Mouse (Mus musculus): ENCODE data around the gene Ccnd3. TPM values are rescaled to one million over a fixed set of nuclear protein-coding genes. Genes with fewer than 3 reads are reported as not detected.

Ccnd3 gene
- polyA plus RNA-seq, 1 experiment from 2014 or later, result 60.6 TPM

DNA sequence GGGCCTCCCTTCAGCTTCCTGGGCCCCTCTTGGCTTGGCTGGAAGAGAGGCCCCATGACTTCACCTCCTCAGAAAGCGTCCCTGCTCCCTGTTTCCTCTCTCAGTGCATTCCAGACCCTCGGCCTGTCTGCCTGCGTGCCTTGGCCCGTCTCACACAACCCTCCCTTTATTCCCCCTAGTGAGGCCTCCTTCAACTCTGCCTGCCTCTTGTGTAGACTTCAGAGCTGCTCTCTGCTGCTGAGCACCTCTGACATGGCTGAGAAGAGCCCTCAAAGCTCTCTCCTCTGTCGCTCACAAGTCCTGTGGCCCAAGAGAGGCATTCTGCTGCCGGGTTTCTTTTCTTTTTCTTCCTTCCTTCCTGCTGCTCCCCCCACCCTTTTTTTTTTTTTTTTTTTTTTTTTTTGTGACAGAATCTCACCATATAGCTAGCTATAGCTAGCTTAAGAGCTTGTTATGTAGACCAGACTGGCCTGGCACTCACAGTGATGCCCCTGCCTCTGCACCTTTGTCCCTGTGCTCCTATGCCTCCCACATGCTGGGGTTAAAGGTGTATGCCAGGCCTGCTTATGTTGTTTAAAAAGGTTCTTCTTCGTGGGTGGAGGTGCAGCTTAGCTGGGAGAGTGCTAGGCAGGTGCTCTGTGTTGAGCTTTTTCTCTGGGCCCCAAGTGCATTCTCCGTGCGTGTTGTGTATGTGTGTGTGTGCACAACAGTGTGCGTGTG, 22.9 kb downstream of the Ccnd3 start:
- ATAC-seq (no peak; the same call in 1 of the 2 replicates), DNase-seq (ENCODE audit: low spot score) (peak; percentile 28)
- Histone ChIP-seq H3K4me2 (ENCODE audit: low read length) (no peak overlapping the region), H3K36me3 (ENCODE audit: control insufficient read depth, insufficient read depth, low read length) (no peaks in the 10 kb centered on the region), H3K4me3 (ENCODE audit: low read depth, low read length) (no peak overlapping the region), H3K9me3 (replicated peaks; ENCODE audit: control insufficient read depth, low read length) (no peaks in the 10 kb centered on the region), H3K27ac (ENCODE audit: low read depth, low read length) (peak overlapping the region; percentile 46), H3K9ac (ENCODE audit: low read length) (no peak overlapping the region), H3K4me1 (ENCODE audit: control insufficient read depth, insufficient read depth, low read length) (no peaks in the 10 kb centered on the region), H3K27me3 (replicated peaks; ENCODE audit: control insufficient read depth, insufficient read depth, low read length) (no peaks in the 10 kb centered on the region)
- WGBS, result 52% methylated on average over 10 of the region's 10 CpGs

DNA sequence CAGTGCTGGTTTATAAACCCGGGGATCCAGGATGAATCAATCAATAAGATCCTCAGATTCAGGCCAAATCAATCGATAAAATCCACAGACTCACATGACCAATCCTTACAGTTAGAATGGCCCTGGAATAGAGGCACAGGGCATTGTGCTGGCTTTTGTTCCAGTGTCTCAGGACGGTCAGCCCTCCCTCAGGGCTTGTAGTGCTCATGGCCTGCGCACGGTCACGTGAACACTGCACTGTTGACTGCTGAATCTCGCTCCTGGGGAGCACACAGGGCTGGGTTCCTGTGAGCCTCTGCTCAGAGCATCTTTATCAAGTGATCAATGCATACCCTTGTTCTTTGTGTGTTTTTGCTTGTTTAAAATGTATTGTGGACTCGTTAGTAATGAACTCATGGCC, 24.1 kb downstream of the Ccnd3 start:
- Histone ChIP-seq H3K4me2 (ENCODE audit: low read length) (no peak overlapping the region), H3K36me3 (ENCODE audit: control insufficient read depth, insufficient read depth, low read length) (no peaks in the 10 kb centered on the region), H3K4me1 (ENCODE audit: control insufficient read depth, insufficient read depth, low read length) (no peaks in the 10 kb centered on the region), H3K9me3 (replicated peaks; ENCODE audit: control insufficient read depth, low read length) (no peaks in the 10 kb centered on the region), H3K9ac (ENCODE audit: low read length) (no peak overlapping the region), H3K27ac (ENCODE audit: low read depth, low read length) (no peak overlapping the region), H3K4me3 (ENCODE audit: low read depth, low read length) (no peak overlapping the region), H3K27me3 (replicated peaks; ENCODE audit: control insufficient read depth, insufficient read depth, low read length) (no peaks in the 10 kb centered on the region)
- 37% methylated on average over 8 of the region's 8 CpGs for whole genome bisulfite sequencing
- ATAC-seq (no peak), DNase-seq (ENCODE audit: low spot score) (no peak)

DNA sequence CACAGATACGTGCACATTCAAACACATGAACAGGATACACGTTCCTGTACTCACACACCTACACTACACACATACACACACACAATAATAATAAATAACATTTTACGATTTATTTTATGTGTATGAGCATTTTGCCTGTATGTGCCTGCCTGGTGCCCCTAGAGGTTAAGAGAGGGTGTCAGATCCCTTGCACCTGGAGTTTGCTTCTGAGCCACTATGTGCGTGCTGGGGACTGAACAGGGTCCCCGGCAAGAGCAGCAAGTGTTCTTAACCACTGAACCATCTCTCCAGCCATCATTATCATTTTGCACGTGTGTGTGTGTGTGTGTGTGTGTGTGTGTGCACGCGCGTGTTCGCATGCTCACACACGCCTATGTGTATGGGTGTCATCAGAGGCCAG, 24.7 kb downstream of the Ccnd3 start:
- Histone ChIP-seq H3K4me2 (ENCODE audit: low read length) (no peak overlapping the region), H3K9me3 (replicated peaks; ENCODE audit: control insufficient read depth, low read length) (no peaks in the 10 kb centered on the region), H3K4me3 (ENCODE audit: low read depth, low read length) (no peak overlapping the region), H3K9ac (ENCODE audit: low read length) (no peak overlapping the region), H3K27me3 (replicated peaks; ENCODE audit: control insufficient read depth, insufficient read depth, low read length) (no peaks in the 10 kb centered on the region), H3K4me1 (ENCODE audit: control insufficient read depth, insufficient read depth, low read length) (no peaks in the 10 kb centered on the region), H3K36me3 (ENCODE audit: control insufficient read depth, insufficient read depth, low read length) (no peaks in the 10 kb centered on the region), H3K27ac (ENCODE audit: low read depth, low read length) (no peak overlapping the region)
- ATAC-seq, result no peak
- WGBS, result 92% methylated on average over 11 of the region's 11 CpGs
- DNase-seq (ENCODE audit: low spot score), result no peak

DNA sequence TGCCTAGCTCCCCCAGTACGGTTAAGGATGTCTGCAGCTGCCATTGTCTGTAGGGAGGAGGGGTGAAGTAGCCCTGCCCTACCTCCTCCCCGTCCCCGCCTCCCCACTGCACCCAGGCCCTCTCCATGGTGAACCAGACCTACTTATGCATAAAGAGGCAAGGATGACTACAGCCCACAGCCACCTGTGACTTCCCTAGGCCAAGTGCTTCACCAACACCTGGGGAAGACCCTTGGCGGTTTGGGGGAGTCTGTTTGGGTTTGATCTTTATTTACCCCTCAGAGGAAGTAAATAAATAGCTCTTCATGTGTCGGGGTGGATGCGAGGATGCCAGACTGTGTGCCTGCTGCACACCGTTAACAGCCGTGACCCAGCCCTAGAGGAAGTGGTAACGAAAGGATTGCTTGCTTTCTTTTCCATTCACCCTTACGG, 26.6 kb downstream of the Ccnd3 start:
- H3K36me3 ChIP-seq (ENCODE audit: control insufficient read depth, insufficient read depth, low read length), result no peaks in the 10 kb centered on the region
- H3K4me2 ChIP-seq (ENCODE audit: low read length), result no peak overlapping the region
- H3K9ac ChIP-seq (ENCODE audit: low read length), result no peak overlapping the region
- WGBS, result 42% methylated on average over 10 of the region's 10 CpGs
- H3K4me1 ChIP-seq (ENCODE audit: control insufficient read depth, insufficient read depth, low read length), result no peaks in the 10 kb centered on the region
- H3K9me3 ChIP-seq (replicated peaks; ENCODE audit: control insufficient read depth, low read length), result no peaks in the 10 kb centered on the region
- DNase-seq (ENCODE audit: low spot score) (no peak), ATAC-seq (no peak)
- H3K27ac ChIP-seq (ENCODE audit: low read depth, low read length), result no peak overlapping the region
- no peaks in the 10 kb centered on the region for H3K27me3 ChIP-seq (replicated peaks; ENCODE audit: control insufficient read depth, insufficient read depth, low read length)
- no peak overlapping the region for H3K4me3 ChIP-seq (ENCODE audit: low read depth, low read length)

DNA sequence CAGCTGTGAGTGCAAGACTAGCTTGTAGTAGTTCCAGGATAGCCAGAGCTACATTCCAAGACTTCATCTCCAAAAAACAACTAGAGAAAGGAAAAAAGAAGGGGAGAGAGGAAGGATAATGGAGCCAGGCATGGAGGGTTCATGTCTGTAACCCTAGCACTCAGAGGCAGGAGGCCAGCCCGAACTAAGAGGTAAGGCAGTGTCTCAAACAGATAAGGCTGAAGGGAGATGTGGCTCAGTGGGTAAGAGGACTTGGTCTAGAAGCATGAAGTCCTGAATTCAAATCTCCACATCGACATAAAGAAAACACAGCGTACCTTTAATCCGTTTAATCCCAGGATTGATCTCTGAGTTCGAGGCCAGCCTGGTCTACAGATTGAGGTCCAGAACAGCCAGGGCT, 27.5 kb downstream of the Ccnd3 start:
- Histone ChIP-seq H3K9ac (ENCODE audit: low read length) (no peak overlapping the region), H3K36me3 (ENCODE audit: control insufficient read depth, insufficient read depth, low read length) (no peaks in the 10 kb centered on the region), H3K9me3 (replicated peaks; ENCODE audit: control insufficient read depth, low read length) (no peaks in the 10 kb centered on the region), H3K4me3 (ENCODE audit: low read depth, low read length) (no peak overlapping the region), H3K27ac (ENCODE audit: low read depth, low read length) (no peak overlapping the region), H3K27me3 (replicated peaks; ENCODE audit: control insufficient read depth, insufficient read depth, low read length) (no peaks in the 10 kb centered on the region), H3K4me2 (ENCODE audit: low read length) (no peak overlapping the region), H3K4me1 (ENCODE audit: control insufficient read depth, insufficient read depth, low read length) (no peaks in the 10 kb centered on the region)
- no peak for ATAC-seq
- WGBS, result 97% methylated on average over 5 of the region's 5 CpGs
- no peak for DNase-seq (ENCODE audit: low spot score)

DNA sequence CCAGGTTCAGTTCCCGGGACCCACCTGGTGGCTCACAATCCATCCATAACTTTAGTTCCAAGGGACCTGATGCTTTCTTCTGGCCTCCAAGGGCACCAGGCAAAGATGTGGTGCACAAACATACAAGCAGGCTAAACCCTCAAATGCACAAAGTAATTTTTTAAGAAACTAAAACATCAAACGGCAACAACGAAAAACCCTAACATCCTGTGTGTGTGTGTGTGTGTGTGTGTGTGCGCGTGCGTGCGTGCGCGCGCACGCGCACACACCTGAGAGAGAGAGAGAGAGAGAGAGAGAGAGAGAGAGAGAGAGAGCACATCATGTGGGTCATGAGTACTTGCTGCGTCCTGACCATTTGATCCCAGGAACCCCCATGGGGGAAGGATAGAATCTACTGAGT, 28.8 kb downstream of the Ccnd3 start:
- no peak overlapping the region for H3K4me3 ChIP-seq (ENCODE audit: low read depth, low read length)
- H3K9me3 ChIP-seq (replicated peaks; ENCODE audit: control insufficient read depth, low read length), result no peaks in the 10 kb centered on the region
- ATAC-seq (no peak), DNase-seq (ENCODE audit: low spot score) (no peak)
- no peaks in the 10 kb centered on the region for H3K4me1 ChIP-seq (ENCODE audit: control insufficient read depth, insufficient read depth, low read length)
- no peak overlapping the region for H3K27ac ChIP-seq (ENCODE audit: low read depth, low read length)
- H3K36me3 ChIP-seq (ENCODE audit: control insufficient read depth, insufficient read depth, low read length), result no peaks in the 10 kb centered on the region
- no peak overlapping the region for H3K9ac ChIP-seq (ENCODE audit: low read length)
- no peak overlapping the region for H3K4me2 ChIP-seq (ENCODE audit: low read length)
- no peaks in the 10 kb centered on the region for H3K27me3 ChIP-seq (replicated peaks; ENCODE audit: control insufficient read depth, insufficient read depth, low read length)
- 94% methylated on average over 13 of the region's 13 CpGs for WGBS

DNA sequence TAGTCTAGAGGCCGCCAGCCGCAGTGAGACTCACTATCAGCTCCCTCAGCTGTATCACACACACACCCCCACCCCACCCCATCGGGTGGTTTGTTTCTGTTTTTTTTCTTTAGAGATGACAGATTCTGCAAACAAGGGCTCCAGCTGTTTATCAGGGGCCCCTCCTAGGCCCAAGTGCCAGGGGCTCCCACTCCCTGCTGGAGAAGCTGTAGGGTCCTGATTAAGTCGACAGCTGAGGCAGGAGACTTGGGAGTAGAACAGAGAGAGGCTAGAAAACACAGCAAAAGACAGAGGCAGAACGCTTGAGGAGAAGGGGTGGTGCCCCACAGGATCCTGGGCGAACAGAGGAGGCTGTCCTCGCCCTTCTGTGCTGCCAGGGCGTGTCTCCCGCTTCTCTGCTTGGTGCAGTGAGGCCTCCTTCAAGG, 31.0 kb downstream of the Ccnd3 start:
- 76% methylated on average over 9 of the region's 9 CpGs for WGBS
- ATAC-seq (no peak), DNase-seq (ENCODE audit: low spot score) (no peak)
- no peaks in the 10 kb centered on the region for H3K9me3 ChIP-seq (replicated peaks; ENCODE audit: control insufficient read depth, low read length)
- no peaks in the 10 kb centered on the region for H3K27me3 ChIP-seq (replicated peaks; ENCODE audit: control insufficient read depth, insufficient read depth, low read length)
- H3K4me3 ChIP-seq (ENCODE audit: low read depth, low read length), result no peak overlapping the region
- H3K27ac ChIP-seq (ENCODE audit: low read depth, low read length), result no peak overlapping the region
- no peaks in the 10 kb centered on the region for H3K4me1 ChIP-seq (ENCODE audit: control insufficient read depth, insufficient read depth, low read length)
- H3K4me2 ChIP-seq (ENCODE audit: low read length), result no peak overlapping the region
- H3K36me3 ChIP-seq (ENCODE audit: control insufficient read depth, insufficient read depth, low read length), result no peaks in the 10 kb centered on the region
- H3K9ac ChIP-seq (ENCODE audit: low read length), result no peak overlapping the region

DNA sequence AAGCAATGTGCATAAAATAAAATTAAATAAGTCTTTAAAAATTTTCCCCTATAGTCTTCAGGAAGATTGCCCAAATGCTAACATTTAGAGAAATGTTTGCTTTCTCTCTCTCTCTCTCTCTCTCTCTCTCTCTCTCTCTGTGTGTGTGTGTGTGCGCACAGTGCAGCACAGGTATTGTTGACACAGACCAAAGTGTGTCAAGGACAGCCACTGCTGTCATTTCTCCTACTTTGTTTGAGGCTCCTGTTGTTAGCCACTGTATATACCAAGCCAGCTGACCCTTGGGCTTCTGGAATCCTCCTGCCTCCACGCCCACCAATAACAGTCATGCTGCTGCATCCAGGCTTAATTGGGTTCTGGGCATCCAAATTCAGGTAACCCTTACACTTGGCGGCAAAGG, 33.2 kb downstream of the Ccnd3 start:
- no peak overlapping the region for H3K4me2 ChIP-seq (ENCODE audit: low read length)
- no peak for ATAC-seq
- no peaks in the 10 kb centered on the region for H3K27me3 ChIP-seq (replicated peaks; ENCODE audit: control insufficient read depth, insufficient read depth, low read length)
- no peak overlapping the region for H3K9ac ChIP-seq (ENCODE audit: low read length)
- DNase-seq (ENCODE audit: low spot score), result no peak
- H3K36me3 ChIP-seq (ENCODE audit: control insufficient read depth, insufficient read depth, low read length), result no peaks in the 10 kb centered on the region
- 83% methylated on average over 3 of the region's 3 CpGs for WGBS
- no peak overlapping the region for H3K27ac ChIP-seq (ENCODE audit: low read depth, low read length)
- no peaks in the 10 kb centered on the region for H3K9me3 ChIP-seq (replicated peaks; ENCODE audit: control insufficient read depth, low read length)
- H3K4me1 ChIP-seq (ENCODE audit: control insufficient read depth, insufficient read depth, low read length), result no peaks in the 10 kb centered on the region
- no peak overlapping the region for H3K4me3 ChIP-seq (ENCODE audit: low read depth, low read length)

DNA sequence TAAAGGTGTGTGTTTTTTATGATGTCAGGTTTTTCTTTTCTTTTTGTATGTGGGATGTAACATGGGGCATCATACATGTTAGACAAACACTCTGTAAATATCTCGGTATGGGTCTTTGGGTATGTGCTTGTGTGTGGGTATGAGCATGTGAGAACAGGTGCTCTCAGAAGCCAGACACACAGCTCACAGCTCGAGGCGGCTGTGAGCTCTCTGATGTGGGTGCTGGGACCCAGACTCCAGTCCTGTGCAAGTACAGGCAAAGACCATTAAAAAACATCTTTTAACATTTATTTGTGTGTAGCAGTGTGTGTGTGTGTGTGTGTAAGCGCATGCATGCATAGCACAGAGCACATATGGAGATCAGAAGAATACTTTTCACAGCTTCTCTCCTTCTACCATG, 34.3 kb downstream of the Ccnd3 start:
- H3K4me2 ChIP-seq (ENCODE audit: low read length), result no peak overlapping the region
- no peaks in the 10 kb centered on the region for H3K9me3 ChIP-seq (replicated peaks; ENCODE audit: control insufficient read depth, low read length)
- H3K4me3 ChIP-seq (ENCODE audit: low read depth, low read length), result no peak overlapping the region
- no peaks in the 10 kb centered on the region for H3K36me3 ChIP-seq (ENCODE audit: control insufficient read depth, insufficient read depth, low read length)
- no peaks in the 10 kb centered on the region for H3K4me1 ChIP-seq (ENCODE audit: control insufficient read depth, insufficient read depth, low read length)
- DNase-seq (ENCODE audit: low spot score) (no peak), ATAC-seq (no peak)
- H3K27ac ChIP-seq (ENCODE audit: low read depth, low read length), result no peak overlapping the region
- H3K9ac ChIP-seq (ENCODE audit: low read length), result no peak overlapping the region
- H3K27me3 ChIP-seq (replicated peaks; ENCODE audit: control insufficient read depth, insufficient read depth, low read length), result no peaks in the 10 kb centered on the region
- 93% methylated on average over 4 of the region's 4 CpGs for WGBS
